Mouse (Mus musculus): ENCODE data around the gene Rerg. TPM values are rescaled to one million over a fixed set of nuclear protein-coding genes. Genes with fewer than 3 reads are reported as not detected.
A peak's percentile ranks its signal among the peaks of the same experiment; 100 is the strongest.

Rerg gene
- polyA plus RNA-seq, 1 experiment from 2014 or later: 6.9 TPM

- no peak for ATAC-seq
- 38% methylated on average over 10 of the region's 10 CpGs for WGBS (ENCODE audit: insufficient replicate concordance)
- no peak for DNase-seq
These were observed 67.6 kb downstream of the Rerg start for GRCm38 (mm10) chr6:137102662-137103179.

GRCm38 (mm10) chr6:137101886-137102661, 68.2 kb downstream of the Rerg start:
- H3K9me3 ChIP-seq (ENCODE audit: low read length): no peaks in the 10 kb centered on the region
- H3K4me2 ChIP-seq (ENCODE audit: low read depth, low read length): no peak overlapping the region
- H3K4me1 ChIP-seq (ENCODE audit: insufficient read depth): no peaks in the 10 kb centered on the region
- H3K4me3 ChIP-seq (ENCODE audit: low read depth, low read length): no peak overlapping the region
- DNase-seq (no peak), ATAC-seq (no peak)
- H3K27ac ChIP-seq (ENCODE audit: low read depth): no peak overlapping the region
- no peak for TF ChIP-seq EP300 (IDR thresholded peaks at IDR 0.05; ENCODE audit: low read depth)
- no peak for TF ChIP-seq CTCF (IDR thresholded peaks at IDR 0.05; ENCODE audit: low read depth)
- no peaks in the 10 kb centered on the region for H3K27me3 ChIP-seq (ENCODE audit: insufficient read depth, low read length)
- H3K9ac ChIP-seq (replicated peaks): no peak overlapping the region
- H3K36me3 ChIP-seq (replicated peaks; ENCODE audit: insufficient read depth, low read length): no peaks in the 10 kb centered on the region
- WGBS (ENCODE audit: insufficient replicate concordance): 70% methylated on average over 7 of the region's 7 CpGs

More at GRCm38 (mm10) chr6:137102662-137103179, 67.6 kb downstream of the Rerg start:
- Histone ChIP-seq H3K9me3 (ENCODE audit: low read length) (no peaks in the 10 kb centered on the region), H3K27me3 (ENCODE audit: insufficient read depth, low read length) (no peaks in the 10 kb centered on the region), H3K9ac (replicated peaks) (no peak overlapping the region), H3K36me3 (replicated peaks; ENCODE audit: insufficient read depth, low read length) (no peaks in the 10 kb centered on the region), H3K4me2 (ENCODE audit: low read depth, low read length) (no peak overlapping the region), H3K4me3 (ENCODE audit: low read depth, low read length) (no peak overlapping the region), H3K4me1 (ENCODE audit: insufficient read depth) (no peaks in the 10 kb centered on the region), H3K27ac (ENCODE audit: low read depth) (no peak overlapping the region)
- no peak for TF ChIP-seq EP300 (IDR thresholded peaks at IDR 0.05; ENCODE audit: low read depth)
- no peak for TF ChIP-seq CTCF (IDR thresholded peaks at IDR 0.05; ENCODE audit: low read depth)

DNA sequence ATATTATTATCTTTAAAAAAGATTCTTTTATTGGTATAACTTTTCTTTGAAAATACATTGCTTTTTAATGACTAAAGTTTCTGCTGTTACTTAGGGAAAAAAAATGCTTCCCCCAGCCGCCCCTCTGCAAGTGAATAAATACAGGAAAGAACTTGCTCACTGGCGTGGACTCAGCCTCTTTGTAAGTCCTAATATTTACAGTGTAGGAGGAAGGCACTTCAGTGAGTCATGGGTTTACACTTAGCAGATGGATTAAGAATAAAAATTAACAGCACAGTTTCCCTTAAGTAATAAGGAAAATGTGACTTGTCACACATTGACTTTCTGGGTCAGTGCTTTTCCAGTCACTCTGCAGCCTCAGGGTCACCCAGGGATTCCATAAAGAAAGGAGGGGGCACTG, 70.0 kb downstream of the Rerg start:
- H3K4me3 ChIP-seq (ENCODE audit: low read depth, low read length): no peak overlapping the region
- H3K4me2 ChIP-seq (ENCODE audit: low read depth, low read length): no peak overlapping the region
- H3K4me1 ChIP-seq (ENCODE audit: insufficient read depth): no peaks in the 10 kb centered on the region
- no peaks in the 10 kb centered on the region for H3K36me3 ChIP-seq (replicated peaks; ENCODE audit: insufficient read depth, low read length)
- DNase-seq (no peak), ATAC-seq (no peak)
- TF ChIP-seq CTCF (IDR thresholded peaks at IDR 0.05; ENCODE audit: low read depth) (no peak), EP300 (IDR thresholded peaks at IDR 0.05; ENCODE audit: low read depth) (no peak)
- 35% methylated on average over 2 of the region's 2 CpGs for WGBS (ENCODE audit: insufficient replicate concordance)
- no peak overlapping the region for H3K9ac ChIP-seq (replicated peaks)
- H3K27me3 ChIP-seq (ENCODE audit: insufficient read depth, low read length): no peaks in the 10 kb centered on the region
- no peaks in the 10 kb centered on the region for H3K9me3 ChIP-seq (ENCODE audit: low read length)
- no peak overlapping the region for H3K27ac ChIP-seq (ENCODE audit: low read depth)

DNA sequence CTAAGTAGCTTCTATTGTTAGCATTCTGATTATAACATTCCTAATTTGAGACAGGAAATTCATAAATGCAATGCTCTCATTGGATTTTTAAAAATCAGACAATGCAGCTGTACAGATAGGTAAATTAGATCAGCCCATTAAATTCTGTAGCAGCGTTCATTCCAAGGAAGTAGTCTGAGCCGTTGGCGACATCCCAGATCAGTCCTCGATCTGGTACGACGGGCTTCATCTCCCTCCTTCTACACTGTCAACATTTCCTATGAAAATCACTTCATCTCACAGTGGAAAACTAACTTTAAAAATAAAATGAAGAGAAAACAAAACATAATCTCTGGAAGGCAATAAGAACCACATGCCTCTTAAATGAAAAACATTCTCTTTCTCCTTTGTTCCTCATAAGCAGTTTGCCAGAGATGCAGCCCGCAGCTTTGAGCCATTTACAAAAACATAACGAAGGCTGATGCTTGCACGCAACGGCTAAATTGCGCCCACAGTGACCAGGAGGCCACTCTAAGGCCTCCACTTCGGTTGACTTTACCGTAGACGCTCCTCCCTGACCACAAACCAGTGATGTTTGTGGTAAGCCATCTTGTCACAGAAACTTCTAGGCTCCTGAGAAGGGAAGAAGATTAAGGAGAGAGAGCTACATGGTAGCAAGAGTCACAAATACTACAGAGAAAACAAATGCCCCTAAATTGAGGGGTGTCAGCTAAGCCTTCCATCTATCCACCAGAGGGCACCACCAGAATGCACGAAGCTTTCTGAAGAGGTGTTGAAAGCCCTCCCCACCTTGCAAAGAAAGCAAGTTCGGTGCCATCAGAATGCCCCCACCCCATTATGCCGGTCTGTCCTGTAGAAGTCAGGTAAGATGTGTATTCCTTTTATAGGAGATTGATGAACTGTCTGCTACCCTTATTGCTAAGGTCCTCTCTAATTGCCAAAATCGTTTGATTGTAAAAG, 71.8 kb downstream of the Rerg start:
- no peak for ATAC-seq
- DNase-seq: peak; percentile 24
- H3K27ac ChIP-seq (ENCODE audit: low read depth): no peak overlapping the region

DNA sequence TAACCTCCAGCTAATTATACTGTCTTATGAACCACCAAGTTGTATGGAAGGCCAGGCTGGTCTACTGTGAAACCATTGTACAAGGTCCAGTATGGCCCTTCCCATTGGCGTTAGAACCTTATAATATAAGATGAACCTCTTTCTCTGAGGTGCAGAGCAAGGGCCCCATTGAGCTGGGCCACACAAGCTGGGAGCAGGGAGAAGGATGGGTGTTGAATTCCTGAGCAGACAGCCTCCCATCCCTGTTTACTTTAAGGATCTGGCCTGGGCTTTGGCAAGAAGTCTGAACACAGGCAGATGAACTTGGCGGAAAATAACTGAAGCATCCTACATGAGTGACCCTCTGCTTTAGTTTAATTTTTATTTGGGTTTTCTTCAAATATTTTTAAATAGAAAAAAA, 75.8 kb downstream of the Rerg start:
- Histone ChIP-seq H3K9ac (replicated peaks) (no peak overlapping the region), H3K4me1 (ENCODE audit: insufficient read depth) (no peaks in the 10 kb centered on the region), H3K36me3 (replicated peaks; ENCODE audit: insufficient read depth, low read length) (no peaks in the 10 kb centered on the region), H3K4me3 (ENCODE audit: low read depth, low read length) (no peak overlapping the region), H3K27me3 (ENCODE audit: insufficient read depth, low read length) (no peaks in the 10 kb centered on the region), H3K27ac (ENCODE audit: low read depth) (no peak overlapping the region), H3K9me3 (ENCODE audit: low read length) (no peaks in the 10 kb centered on the region), H3K4me2 (ENCODE audit: low read depth, low read length) (no peak overlapping the region)
- TF ChIP-seq CTCF (IDR thresholded peaks at IDR 0.05; ENCODE audit: low read depth): no peak
- no peak for TF ChIP-seq EP300 (IDR thresholded peaks at IDR 0.05; ENCODE audit: low read depth)
- WGBS (ENCODE audit: insufficient replicate concordance): 76% methylated on average over 2 of the region's 2 CpGs
- ATAC-seq (no peak), DNase-seq (no peak)

More for the DNA sequence above, 71.8 kb downstream of the Rerg start:
- Histone ChIP-seq H3K9ac (replicated peaks) (no peak overlapping the region), H3K4me1 (ENCODE audit: insufficient read depth) (no peaks in the 10 kb centered on the region), H3K9me3 (ENCODE audit: low read length) (no peaks in the 10 kb centered on the region), H3K27me3 (ENCODE audit: insufficient read depth, low read length) (no peaks in the 10 kb centered on the region), H3K4me2 (ENCODE audit: low read depth, low read length) (no peak overlapping the region), H3K4me3 (ENCODE audit: low read depth, low read length) (no peak overlapping the region), H3K36me3 (replicated peaks; ENCODE audit: insufficient read depth, low read length) (no peaks in the 10 kb centered on the region)
- WGBS (ENCODE audit: insufficient replicate concordance): 62% methylated on average over 18 of the region's 18 CpGs
- TF ChIP-seq CTCF (IDR thresholded peaks at IDR 0.05; ENCODE audit: low read depth) (peak; percentile 67), EP300 (IDR thresholded peaks at IDR 0.05; ENCODE audit: low read depth) (no peak)

DNA sequence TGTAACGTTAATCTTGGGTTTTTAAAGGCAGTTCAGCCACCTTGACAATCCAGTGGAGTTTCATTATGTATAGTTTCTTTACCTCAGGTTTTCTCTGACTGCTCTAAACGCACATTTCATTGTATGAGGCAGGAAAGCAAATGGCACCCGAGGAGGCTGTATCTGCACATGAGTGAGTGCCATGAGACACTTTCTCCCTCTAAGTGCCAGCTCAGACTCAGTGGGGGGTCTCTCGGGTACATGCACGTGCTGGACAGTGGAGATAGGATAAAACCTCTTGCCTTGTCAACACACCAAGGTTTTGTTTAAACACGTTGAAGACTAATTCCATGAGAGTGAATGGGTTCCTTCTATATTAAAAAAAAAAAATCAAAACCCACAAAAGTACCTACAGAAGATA, 81.8 kb downstream of the Rerg start:
- no peak overlapping the region for H3K4me2 ChIP-seq (ENCODE audit: low read depth, low read length)
- ATAC-seq: no peak
- H3K9me3 ChIP-seq (ENCODE audit: low read length): no peaks in the 10 kb centered on the region
- peak; percentile 5 for DNase-seq
- TF ChIP-seq CTCF (IDR thresholded peaks at IDR 0.05; ENCODE audit: low read depth) (no peak), EP300 (IDR thresholded peaks at IDR 0.05; ENCODE audit: low read depth) (no peak)
- no peaks in the 10 kb centered on the region for H3K36me3 ChIP-seq (replicated peaks; ENCODE audit: insufficient read depth, low read length)
- no peaks in the 10 kb centered on the region for H3K27me3 ChIP-seq (ENCODE audit: insufficient read depth, low read length)
- H3K27ac ChIP-seq (ENCODE audit: low read depth): no peak overlapping the region
- no peak overlapping the region for H3K4me3 ChIP-seq (ENCODE audit: low read depth, low read length)
- WGBS (ENCODE audit: insufficient replicate concordance): 73% methylated on average over 6 of the region's 6 CpGs
- no peaks in the 10 kb centered on the region for H3K4me1 ChIP-seq (ENCODE audit: insufficient read depth)
- no peak overlapping the region for H3K9ac ChIP-seq (replicated peaks)
